Mouse (Mus musculus): Measurements from ENCODE around the gene Arhgap42. TPM values are rescaled to one million over a fixed set of nuclear protein-coding genes. Genes with fewer than 3 reads are reported as not detected.

Gene Arhgap42
- polyA plus RNA-seq, 1 experiment from 2014 or later = 20.1 TPM

- WGBS = 19% methylated on average over 1 of the region's 1 CpGs
- no peak overlapping the region for H3K9ac ChIP-seq (replicated peaks; ENCODE audit: low read depth, low read length)
- no peak overlapping the region for H3K27ac ChIP-seq (ENCODE audit: low read length)
- no peak overlapping the region for H3K4me3 ChIP-seq (replicated peaks; ENCODE audit: low read length)
- no peaks in the 10 kb centered on the region for H3K27me3 ChIP-seq (replicated peaks; ENCODE audit: control insufficient read depth, insufficient read depth, low read length)
- H3K4me2 ChIP-seq (ENCODE audit: low read length) = no peak overlapping the region
- H3K9me3 ChIP-seq (ENCODE audit: control insufficient read depth, low read length) = no peaks in the 10 kb centered on the region
- no peaks in the 10 kb centered on the region for H3K4me1 ChIP-seq (replicated peaks; ENCODE audit: control insufficient read depth, insufficient read depth, low read length)
- H3K36me3 ChIP-seq (ENCODE audit: control insufficient read depth, insufficient read depth) = no peaks in the 10 kb centered on the region
- ATAC-seq = no peak
Measured at GRCm38 (mm10) chr9:9194496-9194895, 44.4 kb downstream of the Arhgap42 start.

- Histone ChIP-seq H3K4me3 (replicated peaks; ENCODE audit: low read length) (no peak overlapping the region), H3K27ac (ENCODE audit: low read length) (no peak overlapping the region), H3K4me2 (ENCODE audit: low read length) (no peak overlapping the region), H3K9ac (replicated peaks; ENCODE audit: low read depth, low read length) (no peak overlapping the region), H3K27me3 (replicated peaks; ENCODE audit: control insufficient read depth, insufficient read depth, low read length) (no peaks in the 10 kb centered on the region), H3K4me1 (replicated peaks; ENCODE audit: control insufficient read depth, insufficient read depth, low read length) (no peaks in the 10 kb centered on the region), H3K36me3 (ENCODE audit: control insufficient read depth, insufficient read depth) (no peaks in the 10 kb centered on the region), H3K9me3 (ENCODE audit: control insufficient read depth, low read length) (no peaks in the 10 kb centered on the region)
- no peak for ATAC-seq
- WGBS = 95% methylated on average over 4 of the region's 4 CpGs
Measured at GRCm38 (mm10) chr9:9192716-9193115, 46.2 kb downstream of the Arhgap42 start.

DNA sequence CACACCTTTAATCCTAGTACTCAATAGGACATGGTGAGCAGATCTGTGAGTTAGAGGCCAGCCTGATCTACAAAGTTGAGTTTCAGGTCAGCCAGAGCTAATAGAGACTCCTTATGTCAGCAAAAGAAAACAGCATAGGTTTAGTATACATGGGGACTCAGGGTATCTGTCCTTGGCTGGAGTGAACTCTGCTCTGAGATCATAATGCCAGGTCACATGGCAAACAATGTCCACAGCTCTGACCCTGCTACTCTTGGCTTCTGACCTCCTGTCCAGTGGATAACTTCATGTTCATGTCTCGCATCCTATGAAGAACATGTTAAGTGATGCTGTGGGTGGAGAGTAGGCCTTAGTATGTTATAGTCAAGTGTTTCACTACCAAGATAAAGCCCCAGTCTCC lies 48.1 kb downstream of the Arhgap42 start:
- no peak overlapping the region for H3K4me2 ChIP-seq (ENCODE audit: low read length)
- no peaks in the 10 kb centered on the region for H3K36me3 ChIP-seq (ENCODE audit: control insufficient read depth, insufficient read depth)
- no peaks in the 10 kb centered on the region for H3K27me3 ChIP-seq (replicated peaks; ENCODE audit: control insufficient read depth, insufficient read depth, low read length)
- H3K9ac ChIP-seq (replicated peaks; ENCODE audit: low read depth, low read length) = no peak overlapping the region
- H3K4me3 ChIP-seq (replicated peaks; ENCODE audit: low read length) = no peak overlapping the region
- 96% methylated on average over 1 of the region's 1 CpGs for WGBS
- no peaks in the 10 kb centered on the region for H3K4me1 ChIP-seq (replicated peaks; ENCODE audit: control insufficient read depth, insufficient read depth, low read length)
- no peaks in the 10 kb centered on the region for H3K9me3 ChIP-seq (ENCODE audit: control insufficient read depth, low read length)
- no peak overlapping the region for H3K27ac ChIP-seq (ENCODE audit: low read length)
- no peak for ATAC-seq

GRCm38 (mm10) chr9:9188167-9188566 lies 50.7 kb downstream of the Arhgap42 start:
- Histone ChIP-seq H3K4me3 (replicated peaks; ENCODE audit: low read length) (no peak overlapping the region), H3K9ac (replicated peaks; ENCODE audit: low read depth, low read length) (no peak overlapping the region), H3K27ac (ENCODE audit: low read length) (no peak overlapping the region), H3K4me2 (ENCODE audit: low read length) (no peak overlapping the region), H3K27me3 (replicated peaks; ENCODE audit: control insufficient read depth, insufficient read depth, low read length) (no peaks in the 10 kb centered on the region), H3K4me1 (replicated peaks; ENCODE audit: control insufficient read depth, insufficient read depth, low read length) (no peaks in the 10 kb centered on the region), H3K9me3 (ENCODE audit: control insufficient read depth, low read length) (no peaks in the 10 kb centered on the region), H3K36me3 (ENCODE audit: control insufficient read depth, insufficient read depth) (no peaks in the 10 kb centered on the region)
- no peak for ATAC-seq
- 84% methylated on average over 3 of the region's 3 CpGs for WGBS

DNA sequence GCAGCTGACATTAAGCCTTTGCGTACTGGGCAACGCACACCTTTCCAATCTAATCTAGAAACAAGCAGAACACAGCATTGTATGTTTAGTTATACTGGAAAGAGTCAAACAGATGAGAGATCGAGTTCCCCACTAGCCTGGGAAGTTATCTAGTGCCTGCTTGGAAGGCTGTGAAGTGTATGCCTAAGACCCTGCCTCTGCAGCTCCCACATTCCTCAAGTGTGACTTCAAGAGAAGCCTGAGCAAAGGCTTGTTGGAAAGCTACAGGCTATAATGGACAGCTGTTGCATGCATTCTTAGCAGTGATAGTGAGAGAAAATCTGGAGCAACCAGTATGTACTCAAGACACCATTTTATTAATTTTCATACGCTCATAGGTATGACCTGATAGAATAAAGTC lies 61.2 kb downstream of the Arhgap42 start:
- Histone ChIP-seq H3K27me3 (replicated peaks; ENCODE audit: control insufficient read depth, insufficient read depth, low read length) (no peaks in the 10 kb centered on the region), H3K9ac (replicated peaks; ENCODE audit: low read depth, low read length) (no peak overlapping the region), H3K27ac (ENCODE audit: low read length) (no peak overlapping the region), H3K36me3 (ENCODE audit: control insufficient read depth, insufficient read depth) (no peaks in the 10 kb centered on the region), H3K4me3 (replicated peaks; ENCODE audit: low read length) (no peak overlapping the region), H3K4me2 (ENCODE audit: low read length) (no peak overlapping the region), H3K4me1 (replicated peaks; ENCODE audit: control insufficient read depth, insufficient read depth, low read length) (no peaks in the 10 kb centered on the region), H3K9me3 (ENCODE audit: control insufficient read depth, low read length) (no peaks in the 10 kb centered on the region)
- 97% methylated on average over 4 of the region's 4 CpGs for WGBS
- no peak for ATAC-seq

DNA sequence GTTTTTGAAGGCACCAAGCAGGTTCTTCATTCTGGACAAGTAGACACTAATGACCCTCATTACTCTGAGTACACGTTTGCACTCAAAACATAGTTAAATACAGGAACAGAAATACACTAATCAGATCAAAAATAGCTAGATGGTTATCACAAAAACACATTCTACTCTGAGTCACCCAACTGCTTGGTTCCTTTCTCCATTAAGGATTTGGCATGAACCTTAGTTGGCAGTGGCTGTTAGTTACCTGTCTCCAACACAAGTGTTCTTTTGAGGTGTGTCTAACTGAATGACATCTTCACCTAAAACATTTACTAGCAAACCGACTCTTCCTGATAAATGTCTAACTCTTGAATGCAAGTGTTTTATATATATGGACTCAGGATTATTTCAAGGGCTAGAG lies 64.0 kb downstream of the Arhgap42 start:
- WGBS = 71% methylated on average over 2 of the region's 2 CpGs

GRCm38 (mm10) chr9:9174206-9174605 lies 64.7 kb downstream of the Arhgap42 start:
- H3K27me3 ChIP-seq (replicated peaks; ENCODE audit: control insufficient read depth, insufficient read depth, low read length) = no peaks in the 10 kb centered on the region
- ATAC-seq = no peak
- no peaks in the 10 kb centered on the region for H3K36me3 ChIP-seq (ENCODE audit: control insufficient read depth, insufficient read depth)
- H3K9me3 ChIP-seq (ENCODE audit: control insufficient read depth, low read length) = no peaks in the 10 kb centered on the region
- H3K9ac ChIP-seq (replicated peaks; ENCODE audit: low read depth, low read length) = no peak overlapping the region
- H3K4me2 ChIP-seq (ENCODE audit: low read length) = no peak overlapping the region
- no peak overlapping the region for H3K4me3 ChIP-seq (replicated peaks; ENCODE audit: low read length)
- WGBS = 93% methylated on average over 5 of the region's 5 CpGs
- no peaks in the 10 kb centered on the region for H3K4me1 ChIP-seq (replicated peaks; ENCODE audit: control insufficient read depth, insufficient read depth, low read length)
- no peak overlapping the region for H3K27ac ChIP-seq (ENCODE audit: low read length)

More for the DNA sequence above, 64.0 kb downstream of the Arhgap42 start:
- Histone ChIP-seq H3K27me3 (replicated peaks; ENCODE audit: control insufficient read depth, insufficient read depth, low read length) (no peaks in the 10 kb centered on the region), H3K4me3 (replicated peaks; ENCODE audit: low read length) (no peak overlapping the region), H3K36me3 (ENCODE audit: control insufficient read depth, insufficient read depth) (no peaks in the 10 kb centered on the region), H3K9me3 (ENCODE audit: control insufficient read depth, low read length) (no peaks in the 10 kb centered on the region), H3K4me2 (ENCODE audit: low read length) (no peak overlapping the region), H3K27ac (ENCODE audit: low read length) (no peak overlapping the region), H3K4me1 (replicated peaks; ENCODE audit: control insufficient read depth, insufficient read depth, low read length) (no peaks in the 10 kb centered on the region), H3K9ac (replicated peaks; ENCODE audit: low read depth, low read length) (no peak overlapping the region)
- ATAC-seq = no peak

DNA sequence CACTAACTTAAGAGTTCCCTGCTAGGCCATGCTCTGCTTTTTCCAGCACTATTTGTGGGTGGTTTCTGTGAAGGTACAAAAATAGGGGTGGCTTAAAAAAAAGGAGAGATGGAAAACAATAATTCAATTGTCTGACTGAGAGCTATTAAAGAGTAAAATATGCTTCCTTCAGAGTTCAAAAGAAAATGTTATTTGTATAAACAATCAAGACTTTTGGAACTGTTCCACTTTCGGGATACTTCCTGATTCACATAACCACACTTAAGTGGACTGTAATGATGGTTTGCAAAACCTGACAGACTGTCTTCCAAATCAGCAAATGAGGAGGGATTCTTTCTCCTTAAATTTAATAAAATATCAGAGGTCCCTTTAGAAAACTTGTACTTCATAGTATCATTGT lies 65.8 kb downstream of the Arhgap42 start:
- ATAC-seq = no peak
- WGBS = 81% methylated on average over 1 of the region's 1 CpGs

DNA sequence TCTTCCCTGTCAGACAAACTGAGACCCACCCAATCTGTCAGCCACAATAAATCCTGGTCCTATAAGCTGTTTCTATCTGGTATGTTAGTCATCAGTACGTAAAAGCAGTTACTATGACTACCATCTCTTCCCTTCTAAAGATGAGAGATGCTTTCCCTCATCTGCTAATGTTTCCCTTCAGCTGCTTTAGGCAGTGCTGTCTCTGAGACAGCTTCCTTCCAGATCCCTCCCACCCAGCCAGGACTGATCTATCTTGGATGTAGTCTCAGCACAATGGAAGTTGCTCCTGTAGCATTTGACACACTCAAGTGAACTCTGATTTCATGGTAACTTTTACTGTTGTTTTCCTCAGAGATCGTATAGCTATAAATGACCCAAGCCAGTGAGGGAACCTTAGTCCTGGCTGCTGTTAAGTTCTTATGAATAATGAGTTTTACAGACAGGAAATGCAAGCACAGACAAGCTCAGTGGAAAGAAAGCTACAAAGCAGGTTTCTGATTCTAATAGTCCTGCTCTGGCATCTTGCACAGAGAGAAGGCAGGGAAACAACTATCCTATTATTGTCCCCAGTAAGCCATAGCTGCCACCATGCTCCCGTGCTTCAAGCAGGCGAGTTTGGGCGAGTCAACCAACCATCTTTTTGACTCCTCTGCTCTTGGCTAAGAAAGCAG lies 67.6 kb downstream of the Arhgap42 start:
- Histone ChIP-seq H3K27ac (ENCODE audit: low read length) (no peak overlapping the region), H3K36me3 (ENCODE audit: control insufficient read depth, insufficient read depth) (no peaks in the 10 kb centered on the region), H3K27me3 (replicated peaks; ENCODE audit: control insufficient read depth, insufficient read depth, low read length) (no peaks in the 10 kb centered on the region), H3K9me3 (ENCODE audit: control insufficient read depth, low read length) (no peaks in the 10 kb centered on the region), H3K4me1 (replicated peaks; ENCODE audit: control insufficient read depth, insufficient read depth, low read length) (no peaks in the 10 kb centered on the region), H3K4me2 (ENCODE audit: low read length) (no peak overlapping the region), H3K4me3 (replicated peaks; ENCODE audit: low read length) (no peak overlapping the region), H3K9ac (replicated peaks; ENCODE audit: low read depth, low read length) (no peak overlapping the region)
- peak; percentile 45; the same call in 1 of the 2 replicates for ATAC-seq
- WGBS = 86% methylated on average over 5 of the region's 5 CpGs

More for the DNA sequence above, 65.8 kb downstream of the Arhgap42 start:
- Histone ChIP-seq H3K27ac (ENCODE audit: low read length) (no peak overlapping the region), H3K27me3 (replicated peaks; ENCODE audit: control insufficient read depth, insufficient read depth, low read length) (no peaks in the 10 kb centered on the region), H3K4me2 (ENCODE audit: low read length) (no peak overlapping the region), H3K4me1 (replicated peaks; ENCODE audit: control insufficient read depth, insufficient read depth, low read length) (no peaks in the 10 kb centered on the region), H3K36me3 (ENCODE audit: control insufficient read depth, insufficient read depth) (no peaks in the 10 kb centered on the region), H3K4me3 (replicated peaks; ENCODE audit: low read length) (no peak overlapping the region), H3K9ac (replicated peaks; ENCODE audit: low read depth, low read length) (no peak overlapping the region), H3K9me3 (ENCODE audit: control insufficient read depth, low read length) (no peaks in the 10 kb centered on the region)

- no peak overlapping the region for H3K4me3 ChIP-seq (replicated peaks; ENCODE audit: low read length)
- no peaks in the 10 kb centered on the region for H3K9me3 ChIP-seq (ENCODE audit: control insufficient read depth, low read length)
- H3K4me1 ChIP-seq (replicated peaks; ENCODE audit: control insufficient read depth, insufficient read depth, low read length) = no peaks in the 10 kb centered on the region
- H3K4me2 ChIP-seq (ENCODE audit: low read length) = no peak overlapping the region
- ATAC-seq = no peak
- 91% methylated on average over 4 of the region's 4 CpGs for WGBS
- no peaks in the 10 kb centered on the region for H3K36me3 ChIP-seq (ENCODE audit: control insufficient read depth, insufficient read depth)
- H3K9ac ChIP-seq (replicated peaks; ENCODE audit: low read depth, low read length) = no peak overlapping the region
- H3K27me3 ChIP-seq (replicated peaks; ENCODE audit: control insufficient read depth, insufficient read depth, low read length) = no peaks in the 10 kb centered on the region
- no peak overlapping the region for H3K27ac ChIP-seq (ENCODE audit: low read length)
Measured at GRCm38 (mm10) chr9:9165641-9166063, 73.2 kb downstream of the Arhgap42 start.

Data from forebrain, embryonic 16.5 days (tissue).